In the genomic region with DNA sequence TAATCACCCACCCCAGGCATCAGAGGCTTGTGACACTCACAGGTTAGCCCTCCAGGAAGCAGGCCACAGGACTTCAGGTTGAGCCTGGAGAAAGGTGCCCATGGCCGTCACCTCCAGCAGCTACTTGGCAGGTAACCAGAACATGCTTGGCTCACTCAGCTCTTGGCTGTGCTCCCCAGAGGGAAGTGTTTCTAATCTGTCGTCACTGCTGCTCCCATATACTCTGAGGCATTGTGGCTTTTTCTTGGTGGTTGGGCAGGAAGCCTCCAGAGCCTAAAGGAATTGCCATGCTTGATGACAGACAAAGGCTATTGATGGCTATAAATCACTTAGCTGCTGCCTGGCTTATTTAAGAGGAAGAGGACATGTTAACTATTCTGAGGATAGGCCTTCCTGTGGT, we compare ENCODE assay signal across 9 mouse cellular contexts.
DNase-seq lines count a peak whose midpoint lies in the region; ATAC-seq and TF ChIP-seq lines count a peak whose summit lies in the region.
"Had no signal": no experiment of that assay in that cellular context is flagged by ENCODE, and none has a peak within 500 bp of the region (broad histone marks: within the 10 kb centered on the region; RNA-seq: fewer than 3 reads in every experiment).

No protein-coding gene starts in this region.

- no peaks in the 10 kb centered on the region for H3K36me3 ChIP-seq in neural tube, embryonic 13.5 days
- no peaks in the 10 kb centered on the region for H3K36me3 ChIP-seq in neural tube, embryonic 15.5 days
- no peaks in the 10 kb centered on the region for H3K36me3 ChIP-seq in stomach, postnatal 0 days (ENCODE audit: control insufficient read depth, insufficient read depth, low read length)

- ATAC-seq in neural tube, embryonic 13.5 days (ENCODE audit: low read depth): 0 out of 2 replicates have a peak, but pooled peaks have one; percentile 27
- no peak for ATAC-seq in neural tube, embryonic 15.5 days (ENCODE audit: low FRiP score)
- 0 out of 2 replicates have a peak, but pooled peaks have one; percentile 38 for ATAC-seq in stomach, postnatal 0 days (ENCODE audit: low FRiP score, low TSS enrichment)

- TF ChIP-seq CTCF in cerebellum, adult 2 months (IDR thresholded peaks at IDR 0.05; ENCODE audit: borderline replicate concordance, insufficient read depth, low read depth, low read length): no peak
- no peak for TF ChIP-seq CTCF in stomach, postnatal 0 days (IDR thresholded peaks at IDR 0.05; ENCODE audit: low read depth)

- H3K27ac ChIP-seq in neural tube, embryonic 13.5 days (replicated peaks): no peak overlapping the region
- H3K27ac ChIP-seq in neural tube, embryonic 15.5 days (replicated peaks): no peak overlapping the region
- no peak overlapping the region for H3K27ac ChIP-seq in cerebellum, adult 2 months (ENCODE audit: insufficient read depth, low read length)
- H3K27ac ChIP-seq in stomach, postnatal 0 days (replicated peaks): no peak overlapping the region

- no peak overlapping the region for H3K4me2 ChIP-seq in neural tube, embryonic 13.5 days
- no peak overlapping the region for H3K4me2 ChIP-seq in neural tube, embryonic 15.5 days
- no peak overlapping the region for H3K4me2 ChIP-seq in stomach, postnatal 0 days (replicated peaks; ENCODE audit: low read depth)

- TF ChIP-seq POLR2A in cerebellum, adult 2 months (IDR thresholded peaks at IDR 0.05; ENCODE audit: borderline replicate concordance, insufficient read depth, low read length): no peak

- 40% methylated on average over 2 of the region's 2 CpGs for WGBS in neural tube, embryonic 13.5 days
- 32% methylated on average over 2 of the region's 2 CpGs for WGBS in neural tube, embryonic 15.5 days
- WGBS in cerebellum, adult 2 months: 3% methylated on average over 2 of the region's 2 CpGs
- 18% methylated on average over 2 of the region's 2 CpGs for WGBS in stomach, postnatal 0 days

- H3K9ac ChIP-seq in neural tube, embryonic 13.5 days: no peak overlapping the region
- H3K9ac ChIP-seq in neural tube, embryonic 15.5 days (replicated peaks): no peak overlapping the region
- no peak overlapping the region for H3K9ac ChIP-seq in stomach, postnatal 0 days (ENCODE audit: low read length)

- peaks cover 12% of the 10 kb centered on the region for H3K4me1 ChIP-seq in neural tube, embryonic 13.5 days (replicated peaks)
- peaks cover 6% of the 10 kb centered on the region; the same call in 1 of the 2 replicates for H3K4me1 ChIP-seq in neural tube, embryonic 15.5 days
- H3K4me1 ChIP-seq in cerebellum, adult 2 months (ENCODE audit: control insufficient read depth, insufficient read depth, low read length): peaks cover 33% of the 10 kb centered on the region
- H3K4me1 ChIP-seq in stomach, postnatal 0 days (replicated peaks; ENCODE audit: control insufficient read depth, insufficient read depth): no peaks in the 10 kb centered on the region

- no peaks in the 10 kb centered on the region for H3K27me3 ChIP-seq in neural tube, embryonic 13.5 days
- no peaks in the 10 kb centered on the region for H3K27me3 ChIP-seq in neural tube, embryonic 15.5 days (replicated peaks)
- H3K27me3 ChIP-seq in cerebellum, adult 2 months (ENCODE audit: control insufficient read depth, insufficient read depth, low read length): no peaks in the 10 kb centered on the region
- H3K27me3 ChIP-seq in stomach, postnatal 0 days (ENCODE audit: control insufficient read depth, insufficient read depth, low read length): no peaks in the 10 kb centered on the region

- no peak for TF ChIP-seq EP300 in stomach, postnatal 0 days (optimal IDR thresholded peaks at IDR 0.05)

- peak; percentile 74 to 81 for DNase-seq in cerebellum, adult 2 months
- DNase-seq in heart, postnatal 4 days: peak; percentile 73
- no peak for DNase-seq in stomach, postnatal 0 days (ENCODE audit: low spot score)
- DNase-seq in c-Kit-positive CD71-positive TER-119-positive erythroid progenitor cells, embryonic 14.5 days (ENCODE audit: low spot score): no peak
- DNase-seq in embryo, embryonic 10.5 days (ENCODE audit: low spot score): no peak
- DNase-seq: right cerebral cortex, adult 18-20 months had no signal

- no peaks in the 10 kb centered on the region for H3K9me3 ChIP-seq in neural tube, embryonic 13.5 days
- H3K9me3 ChIP-seq in neural tube, embryonic 15.5 days (replicated peaks): no peaks in the 10 kb centered on the region
- H3K9me3 ChIP-seq in stomach, postnatal 0 days (ENCODE audit: control insufficient read depth, low read length): no peaks in the 10 kb centered on the region
- H3K9me3 ChIP-seq: megakaryocyte, embryonic 14.5 days had no signal

- no peak overlapping the region for H3K4me3 ChIP-seq in neural tube, embryonic 13.5 days
- H3K4me3 ChIP-seq in neural tube, embryonic 15.5 days (replicated peaks): no peak overlapping the region
- H3K4me3 ChIP-seq in cerebellum, adult 2 months (replicated peaks; ENCODE audit: insufficient read depth, low read depth, low read length): no peak overlapping the region
- no peak overlapping the region for H3K4me3 ChIP-seq in stomach, postnatal 0 days (ENCODE audit: low read depth, low read length)
- H3K4me3 ChIP-seq: megakaryocyte, embryonic 14.5 days had no signal

Comparison
In these comparisons a context has a peak if more than half of its experiments do, and no peak if none do; other contexts are left out.
1. DNase-seq: peak in cerebellum, adult 2 months (2 of 2) and heart, postnatal 4 days (single experiment); none in stomach, postnatal 0 days (single experiment), c-Kit-positive CD71-positive TER-119-positive erythroid progenitor cells, embryonic 14.5 days (single experiment) and embryo, embryonic 10.5 days (single experiment).